Mouse (Mus musculus): Measurements from ENCODE around the gene Gnb1l.

DNA sequence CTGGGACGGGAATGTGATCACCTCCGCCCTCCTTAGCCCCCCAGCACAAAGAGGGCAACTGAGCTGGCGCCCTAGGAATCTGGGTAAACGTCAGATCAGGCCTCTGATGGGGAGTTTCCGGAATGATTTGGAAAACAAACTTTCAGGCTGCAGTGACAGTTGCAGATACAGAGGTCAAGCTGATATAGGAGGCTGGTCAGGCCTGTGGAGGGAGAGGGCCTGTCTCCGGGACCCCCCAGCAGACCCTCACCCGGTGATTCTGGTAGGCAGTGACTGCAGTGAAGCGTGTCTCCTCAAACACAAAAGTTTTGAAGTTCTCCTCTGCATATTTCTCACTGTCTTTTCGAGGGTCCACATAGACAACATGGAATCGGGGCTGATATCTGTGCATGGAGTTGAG is 84.7 kb downstream of the Gnb1l start:
- no peak for TF ChIP-seq CTCF (IDR thresholded peaks at IDR 0.05; ENCODE audit: extremely low read depth, insufficient read length, insufficient replicate concordance, low read depth, low read length)
- no peak for TF ChIP-seq POLR2A (IDR thresholded peaks at IDR 0.05; ENCODE audit: low read depth, low read length)
